Mouse (Mus musculus) cerebellum, postnatal 10 days (tissue): ENCODE data around the gene Arhgap35.
A peak's percentile ranks its signal among the peaks of the same experiment; 100 is the strongest.
"Not testable (repeated sequence)": the region's sequence is repeated elsewhere in the genome, so short reads cannot be mapped to it uniquely, and the experiment has no call there.

ENCODE experiments used
- DNase-seq, 2 experiments: peaks; one replicate each; pipeline ENCODE4 v3.0.0; 2021; ENCODE audit warnings: mixed read lengths in 2 of 2

Gene Arhgap35

GRCm38 (mm10) chr7:16614888-16615715 is at the start of gene Arhgap35:
Gene Arhgap35, minus strand, starts transcription at chr7:16614993.
- DNase-seq: peak; percentile 100

GRCm38 (mm10) chr7:16644260-16644659 is 29.5 kb upstream of the Arhgap35 start:
- DNase-seq: no peak

- not testable (repeated sequence) for DNase-seq
Measured at GRCm38 (mm10) chr7:16643106-16643505, 28.3 kb upstream of the Arhgap35 start.

GRCm38 (mm10) chr7:16639028-16639427 is 24.2 kb upstream of the Arhgap35 start:
- DNase-seq: peak; percentile 97 to 98

GRCm38 (mm10) chr7:16635116-16635515 is 20.3 kb upstream of the Arhgap35 start:
- DNase-seq: no peak

GRCm38 (mm10) chr7:16633913-16634312 is 19.1 kb upstream of the Arhgap35 start:
- not testable (repeated sequence) for DNase-seq

- DNase-seq: no peak
Measured at GRCm38 (mm10) chr7:16631932-16632331, 17.1 kb upstream of the Arhgap35 start.

GRCm38 (mm10) chr7:16631025-16631424 is 16.2 kb upstream of the Arhgap35 start:
- no peak for DNase-seq

GRCm38 (mm10) chr7:16629598-16630296 is 15.0 kb upstream of the Arhgap35 start:
- peak; percentile 79 to 86 for DNase-seq

- peak; percentile 88 to 93 for DNase-seq
Measured at GRCm38 (mm10) chr7:16628096-16628771, 13.4 kb upstream of the Arhgap35 start.

GRCm38 (mm10) chr7:16623687-16624086 is 8.9 kb upstream of the Arhgap35 start:
- DNase-seq: peak in 1 of 2 experiments; percentile 37

- no peak for DNase-seq
Measured at GRCm38 (mm10) chr7:16623131-16623530, 8.3 kb upstream of the Arhgap35 start.

GRCm38 (mm10) chr7:16621066-16621622 is 6.4 kb upstream of the Arhgap35 start:
- no peak for DNase-seq

- peak; percentile 87 to 88 for DNase-seq
Measured at GRCm38 (mm10) chr7:16618661-16619211, 3.9 kb upstream of the Arhgap35 start.

- peak; percentile 77 to 83 for DNase-seq
Measured at GRCm38 (mm10) chr7:16617045-16617444, 2.3 kb upstream of the Arhgap35 start.

GRCm38 (mm10) chr7:16614171-16614887 is 464 bp downstream of the Arhgap35 start:
- peak in 1 of 2 experiments; percentile 83 for DNase-seq

GRCm38 (mm10) chr7:16613461-16614170 is 1.2 kb downstream of the Arhgap35 start:
- DNase-seq: peak; percentile 76 to 79

GRCm38 (mm10) chr7:16610345-16610744 is 4.4 kb downstream of the Arhgap35 start:
- no peak for DNase-seq

- no peak for DNase-seq
Measured at GRCm38 (mm10) chr7:16608961-16609360, 5.8 kb downstream of the Arhgap35 start.

- no peak for DNase-seq
Measured at GRCm38 (mm10) chr7:16608046-16608445, 6.7 kb downstream of the Arhgap35 start.

- DNase-seq: not testable (repeated sequence)
Measured at GRCm38 (mm10) chr7:16606808-16607207, 8.0 kb downstream of the Arhgap35 start.
